Mouse (Mus musculus): ENCODE results near the gene Exoc2.
A peak's percentile ranks its signal among the peaks of the same experiment; 100 is the strongest.

Exoc2 gene

GRCm38 (mm10) chr13:30968311-30968710 lies 5.6 kb downstream of the Exoc2 start:
- no peak for DNase-seq

GRCm38 (mm10) chr13:30966507-30966911 lies 7.4 kb downstream of the Exoc2 start:
- DNase-seq, result peak; percentile 77

- DNase-seq, result no peak
These were observed 12.0 kb downstream of the Exoc2 start for GRCm38 (mm10) chr13:30961932-30962331.

- DNase-seq, result no peak
These were observed 13.2 kb downstream of the Exoc2 start for GRCm38 (mm10) chr13:30960714-30961113.

GRCm38 (mm10) chr13:30953580-30953979 lies 20.3 kb downstream of the Exoc2 start:
- no peak for DNase-seq

GRCm38 (mm10) chr13:30952044-30952443 lies 21.8 kb downstream of the Exoc2 start:
- no peak for DNase-seq

GRCm38 (mm10) chr13:30949181-30949580 lies 24.7 kb downstream of the Exoc2 start:
- no peak for DNase-seq

- DNase-seq, result no peak
These were observed 26.4 kb downstream of the Exoc2 start, which contains the start of gene Hus1b for GRCm38 (mm10) chr13:30947540-30947939. TSS of gene Hus1b (minus strand) at chr13:30947759.

GRCm38 (mm10) chr13:30947129-30947528 lies 26.8 kb downstream of the Exoc2 start:
- DNase-seq, result no peak

- no peak for DNase-seq
These were observed 28.1 kb downstream of the Exoc2 start for GRCm38 (mm10) chr13:30945788-30946187.

- DNase-seq, result no peak
These were observed 40.9 kb downstream of the Exoc2 start for GRCm38 (mm10) chr13:30932972-30933371.

- no peak for DNase-seq
These were observed 42.3 kb downstream of the Exoc2 start for GRCm38 (mm10) chr13:30931613-30932012.

GRCm38 (mm10) chr13:30929119-30929518 lies 44.8 kb downstream of the Exoc2 start:
- no peak for DNase-seq

GRCm38 (mm10) chr13:30924269-30924668 lies 49.6 kb downstream of the Exoc2 start:
- DNase-seq, result no peak

- DNase-seq, result no peak
These were observed 52.0 kb downstream of the Exoc2 start for GRCm38 (mm10) chr13:30921914-30922313.

- DNase-seq, result no peak
These were observed 60.1 kb downstream of the Exoc2 start for GRCm38 (mm10) chr13:30913757-30914156.

GRCm38 (mm10) chr13:30913028-30913427 lies 60.9 kb downstream of the Exoc2 start:
- peak; percentile 23 for DNase-seq

- DNase-seq, result no peak
These were observed 61.8 kb downstream of the Exoc2 start for GRCm38 (mm10) chr13:30911931-30912625.

GRCm38 (mm10) chr13:30910889-30911288 lies 63.0 kb downstream of the Exoc2 start:
- DNase-seq, result no peak

- no peak for DNase-seq
These were observed 71.6 kb downstream of the Exoc2 start for GRCm38 (mm10) chr13:30902286-30902685.

GRCm38 (mm10) chr13:30901387-30902041 lies 72.4 kb downstream of the Exoc2 start:
- DNase-seq, result peak; percentile 12

GRCm38 (mm10) chr13:30894015-30894634 lies 79.8 kb downstream of the Exoc2 start:
- DNase-seq, result no peak

GRCm38 (mm10) chr13:30892315-30892714 lies 81.6 kb downstream of the Exoc2 start:
- no peak for DNase-seq

GRCm38 (mm10) chr13:30891223-30891622 lies 82.7 kb downstream of the Exoc2 start:
- no peak for DNase-seq
